Mouse (Mus musculus): ENCODE results near the gene Mast3. TPM values are rescaled to one million over a fixed set of nuclear protein-coding genes. Genes with fewer than 3 reads are reported as not detected.

The Mast3 gene
- polyA plus RNA-seq, 1 experiment from 2014 or later, result 5.0 TPM

GRCm38 (mm10) chr8:70843941-70844340 is 39.1 kb upstream of the Mast3 start:
- Histone ChIP-seq H3K4me3 (no peak overlapping the region), H3K9ac (no peak overlapping the region), H3K27me3 (peaks cover 12% of the 10 kb centered on the region; the same call in 1 of the 2 replicates), H3K36me3 (no peaks in the 10 kb centered on the region), H3K4me1 (replicated peaks) (peaks cover 7% of the 10 kb centered on the region), H3K4me2 (no peak overlapping the region), H3K27ac (no peak overlapping the region), H3K9me3 (replicated peaks) (no peaks in the 10 kb centered on the region)
- WGBS, result 79% methylated on average over 8 of the region's 8 CpGs
- ATAC-seq (replicated peaks; ENCODE audit: insufficient number of reproducible peaks, insufficient read depth, low FRiP score, low read depth), result no peak

GRCm38 (mm10) chr8:70843214-70843773 is 38.4 kb upstream of the Mast3 start:
- Histone ChIP-seq H3K36me3 (no peaks in the 10 kb centered on the region), H3K4me2 (no peak overlapping the region), H3K27ac (no peak overlapping the region), H3K9ac (no peak overlapping the region), H3K27me3 (peaks cover 12% of the 10 kb centered on the region; the same call in 1 of the 2 replicates), H3K4me1 (replicated peaks) (peaks cover 12% of the 10 kb centered on the region), H3K4me3 (no peak overlapping the region), H3K9me3 (replicated peaks) (no peaks in the 10 kb centered on the region)
- no peak for ATAC-seq (replicated peaks; ENCODE audit: insufficient number of reproducible peaks, insufficient read depth, low FRiP score, low read depth)
- WGBS, result 68% methylated on average over 5 of the region's 5 CpGs

- H3K9ac ChIP-seq, result no peak overlapping the region
- no peaks in the 10 kb centered on the region for H3K9me3 ChIP-seq (replicated peaks)
- H3K4me3 ChIP-seq, result no peak overlapping the region
- ATAC-seq (replicated peaks; ENCODE audit: insufficient number of reproducible peaks, insufficient read depth, low FRiP score, low read depth), result no peak
- 59% methylated on average over 25 of the region's 25 CpGs for WGBS
- no peaks in the 10 kb centered on the region for H3K36me3 ChIP-seq
- no peak overlapping the region for H3K4me2 ChIP-seq
- H3K27ac ChIP-seq, result no peak overlapping the region
- H3K27me3 ChIP-seq, result peaks cover 12% of the 10 kb centered on the region; the same call in 1 of the 2 replicates
- H3K4me1 ChIP-seq (replicated peaks), result peaks cover 12% of the 10 kb centered on the region
These were observed 37.6 kb upstream of the Mast3 start for GRCm38 (mm10) chr8:70842484-70842883.

- no peaks in the 10 kb centered on the region for H3K9me3 ChIP-seq (replicated peaks)
- H3K4me3 ChIP-seq, result no peak overlapping the region
- 31% methylated on average over 22 of the region's 22 CpGs for WGBS
- no peak overlapping the region; the same call in 1 of the 2 replicates for H3K4me2 ChIP-seq
- H3K27me3 ChIP-seq, result peaks cover 8% of the 10 kb centered on the region; the same call in 1 of the 2 replicates
- ATAC-seq (replicated peaks; ENCODE audit: insufficient number of reproducible peaks, insufficient read depth, low FRiP score, low read depth), result no peak
- peaks cover 12% of the 10 kb centered on the region for H3K4me1 ChIP-seq (replicated peaks)
- no peak overlapping the region for H3K9ac ChIP-seq
- no peaks in the 10 kb centered on the region for H3K36me3 ChIP-seq
- H3K27ac ChIP-seq, result no peak overlapping the region
These were observed 36.6 kb upstream of the Mast3 start for GRCm38 (mm10) chr8:70841147-70842072.

GRCm38 (mm10) chr8:70840590-70840989 is 35.7 kb upstream of the Mast3 start:
- Histone ChIP-seq H3K9me3 (replicated peaks) (no peaks in the 10 kb centered on the region), H3K36me3 (no peaks in the 10 kb centered on the region), H3K4me3 (no peak overlapping the region), H3K4me1 (replicated peaks) (peaks cover 12% of the 10 kb centered on the region), H3K27me3 (peaks cover 8% of the 10 kb centered on the region; the same call in 1 of the 2 replicates), H3K4me2 (no peak overlapping the region), H3K27ac (peak overlapping the region; percentile 58), H3K9ac (no peak overlapping the region)
- no peak for ATAC-seq (replicated peaks; ENCODE audit: insufficient number of reproducible peaks, insufficient read depth, low FRiP score, low read depth)
- WGBS, result 49% methylated on average over 10 of the region's 10 CpGs

GRCm38 (mm10) chr8:70839408-70840351 is 34.8 kb upstream of the Mast3 start, which contains the start of gene Arrdc2:
Gene Arrdc2, minus strand, starts transcription at chr8:70839720.
- peak within 1 kb of the TSS; percentile 93 for H3K4me2 ChIP-seq
- H3K4me1 ChIP-seq (replicated peaks), result peaks cover 12% of the 10 kb centered on the region
- no peaks in the 10 kb centered on the region for H3K9me3 ChIP-seq (replicated peaks)
- H3K36me3 ChIP-seq, result no peaks in the 10 kb centered on the region
- H3K4me3 ChIP-seq, result peak within 1 kb of the TSS; percentile 63
- ATAC-seq (replicated peaks; ENCODE audit: insufficient number of reproducible peaks, insufficient read depth, low FRiP score, low read depth), result peak; percentile 96
- peak within 1 kb of the TSS; percentile 85 for H3K27ac ChIP-seq
- peaks cover 8% of the 10 kb centered on the region; the same call in 1 of the 2 replicates for H3K27me3 ChIP-seq
- peak within 1 kb of the TSS; percentile 84 for H3K9ac ChIP-seq
- 3% methylated on average over 55 of the region's 55 CpGs for WGBS

- peaks cover 15% of the 10 kb centered on the region for H3K4me1 ChIP-seq (replicated peaks)
- peak overlapping the region; percentile 85 for H3K27ac ChIP-seq
- H3K36me3 ChIP-seq, result no peaks in the 10 kb centered on the region
- peak; percentile 11 for ATAC-seq (replicated peaks; ENCODE audit: insufficient number of reproducible peaks, insufficient read depth, low FRiP score, low read depth)
- H3K27me3 ChIP-seq, result peaks cover 8% of the 10 kb centered on the region; the same call in 1 of the 2 replicates
- WGBS, result 3% methylated on average over 66 of the region's 66 CpGs
- no peaks in the 10 kb centered on the region for H3K9me3 ChIP-seq (replicated peaks)
- H3K4me3 ChIP-seq, result peak overlapping the region; percentile 63
- H3K9ac ChIP-seq, result peak overlapping the region; percentile 84
- peak overlapping the region; percentile 93 for H3K4me2 ChIP-seq
These were observed 34.0 kb upstream of the Mast3 start for GRCm38 (mm10) chr8:70838654-70839407.

GRCm38 (mm10) chr8:70836666-70837065 is 31.8 kb upstream of the Mast3 start:
- Histone ChIP-seq H3K9me3 (replicated peaks) (no peaks in the 10 kb centered on the region), H3K4me3 (no peak overlapping the region), H3K27me3 (no peaks in the 10 kb centered on the region), H3K4me2 (no peak overlapping the region), H3K36me3 (no peaks in the 10 kb centered on the region), H3K27ac (no peak overlapping the region), H3K4me1 (replicated peaks) (peaks cover 27% of the 10 kb centered on the region), H3K9ac (no peak overlapping the region)
- no peak for ATAC-seq (replicated peaks; ENCODE audit: insufficient number of reproducible peaks, insufficient read depth, low FRiP score, low read depth)
- 88% methylated on average over 12 of the region's 12 CpGs for WGBS

GRCm38 (mm10) chr8:70834071-70834470 is 29.2 kb upstream of the Mast3 start:
- Histone ChIP-seq H3K4me3 (no peak overlapping the region), H3K27me3 (no peaks in the 10 kb centered on the region), H3K4me2 (0 out of 2 replicates have a peak overlapping the region, but pooled peaks have one; percentile 24), H3K27ac (peak overlapping the region; percentile 58; the same call in 1 of the 2 replicates), H3K9me3 (replicated peaks) (no peaks in the 10 kb centered on the region), H3K9ac (no peak overlapping the region; the same call in 1 of the 2 replicates), H3K36me3 (no peaks in the 10 kb centered on the region), H3K4me1 (replicated peaks) (peaks cover 20% of the 10 kb centered on the region)
- 89% methylated on average over 3 of the region's 3 CpGs for WGBS
- no peak for ATAC-seq (replicated peaks; ENCODE audit: insufficient number of reproducible peaks, insufficient read depth, low FRiP score, low read depth)

GRCm38 (mm10) chr8:70833520-70833919 is 28.7 kb upstream of the Mast3 start:
- H3K27ac ChIP-seq, result peak overlapping the region; percentile 58
- H3K27me3 ChIP-seq, result no peaks in the 10 kb centered on the region
- peaks cover 16% of the 10 kb centered on the region for H3K4me1 ChIP-seq (replicated peaks)
- WGBS, result 20% methylated on average over 15 of the region's 15 CpGs
- H3K4me3 ChIP-seq, result no peak overlapping the region
- H3K36me3 ChIP-seq, result no peaks in the 10 kb centered on the region
- peak; percentile 72 for ATAC-seq (replicated peaks; ENCODE audit: insufficient number of reproducible peaks, insufficient read depth, low FRiP score, low read depth)
- H3K9ac ChIP-seq, result peak overlapping the region; percentile 16; the same call in 1 of the 2 replicates
- H3K9me3 ChIP-seq (replicated peaks), result no peaks in the 10 kb centered on the region
- H3K4me2 ChIP-seq, result peak overlapping the region; percentile 24; the same call in 1 of the 2 replicates
